Mouse (Mus musculus) gastrocnemius, postnatal 10 days (tissue): ENCODE measurements around the gene Lmx1b. TPM values are rescaled to one million over a fixed set of nuclear protein-coding genes. Genes with fewer than 3 reads are reported as not detected.

Experiments
- DNase-seq: peaks from one replicate; pipeline ENCODE4 v3.0.0; 2021; ENCODE audit warnings: mixed read lengths
- total RNA-seq, 2 experiments: library from RNA; stranded (reverse); gene quantifications; 2 replicates each; pipeline ENCODE4 v1.2.3; 2021

Lmx1b gene
- total RNA-seq, 2 experiments from 2014 or later = 0.35 to 0.45 TPM

- DNase-seq = no peak
Observed at GRCm38 (mm10) chr2:33630081-33631021, 10.0 kb downstream of the Lmx1b start.

- DNase-seq = no peak
Observed at GRCm38 (mm10) chr2:33629641-33630040, 10.7 kb downstream of the Lmx1b start.

DNA sequence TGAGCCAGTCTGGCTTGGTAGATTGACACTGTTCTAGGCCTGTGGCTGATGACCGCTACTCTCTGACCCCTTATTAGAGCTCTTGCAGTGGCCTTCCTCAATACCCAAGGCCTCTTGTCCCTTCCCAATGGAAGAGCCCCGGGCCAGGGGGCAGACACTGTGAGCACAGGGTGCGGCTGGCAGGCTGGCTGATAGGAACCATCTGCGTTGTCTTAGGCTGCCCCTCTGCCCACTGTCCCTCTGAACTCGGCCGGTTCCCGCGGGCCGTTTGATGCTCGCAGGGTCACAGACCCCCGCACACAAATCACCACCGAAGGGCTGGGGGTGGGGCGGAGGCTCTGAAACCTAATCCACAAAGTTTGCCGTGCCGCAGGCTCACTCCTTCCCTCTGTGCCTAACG, 11.5 kb downstream of the Lmx1b start:
- no peak for DNase-seq

GRCm38 (mm10) chr2:33627058-33627375, 13.3 kb downstream of the Lmx1b start:
- no peak for DNase-seq

DNA sequence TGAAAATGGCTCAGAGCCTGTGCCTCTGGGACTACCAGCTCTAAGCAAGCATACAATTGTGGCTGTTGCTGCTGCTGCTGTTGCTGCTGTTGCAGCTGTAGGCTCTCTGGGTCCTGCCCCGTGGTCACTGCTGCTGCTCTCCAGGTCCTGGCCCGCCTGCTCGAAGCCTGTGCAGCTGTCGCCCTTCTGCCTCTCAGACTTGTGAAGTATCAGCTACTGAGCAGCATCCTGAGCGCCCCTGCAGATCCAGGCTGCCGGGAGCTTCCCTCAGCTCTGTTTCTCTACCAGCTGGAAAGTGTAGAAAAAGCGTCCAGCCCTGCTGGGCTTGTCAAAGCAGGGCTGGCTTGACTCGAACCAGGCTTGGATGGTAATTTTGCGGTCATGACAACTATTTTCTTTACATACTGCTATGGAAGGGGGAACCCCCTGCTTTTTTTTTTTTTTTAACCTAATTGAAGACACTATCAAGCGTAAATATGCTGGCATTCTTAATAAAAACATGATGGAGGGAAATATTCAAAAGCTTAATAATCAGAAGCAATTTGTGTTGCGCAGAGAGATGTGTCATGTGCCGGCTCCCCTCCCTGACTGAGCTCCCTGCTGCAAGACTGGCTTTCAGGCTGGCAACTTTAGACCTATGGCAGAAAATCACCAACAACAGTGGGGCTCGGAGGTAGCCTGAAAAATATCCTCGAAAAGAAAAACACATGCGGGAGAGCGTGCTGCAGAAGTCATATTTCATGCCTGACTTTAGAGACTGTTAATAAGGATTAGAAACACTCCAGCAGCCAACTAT, 13.9 kb downstream of the Lmx1b start:
- no peak for DNase-seq

- DNase-seq = no peak
Observed at GRCm38 (mm10) chr2:33617670-33618069, 22.6 kb downstream of the Lmx1b start.

DNA sequence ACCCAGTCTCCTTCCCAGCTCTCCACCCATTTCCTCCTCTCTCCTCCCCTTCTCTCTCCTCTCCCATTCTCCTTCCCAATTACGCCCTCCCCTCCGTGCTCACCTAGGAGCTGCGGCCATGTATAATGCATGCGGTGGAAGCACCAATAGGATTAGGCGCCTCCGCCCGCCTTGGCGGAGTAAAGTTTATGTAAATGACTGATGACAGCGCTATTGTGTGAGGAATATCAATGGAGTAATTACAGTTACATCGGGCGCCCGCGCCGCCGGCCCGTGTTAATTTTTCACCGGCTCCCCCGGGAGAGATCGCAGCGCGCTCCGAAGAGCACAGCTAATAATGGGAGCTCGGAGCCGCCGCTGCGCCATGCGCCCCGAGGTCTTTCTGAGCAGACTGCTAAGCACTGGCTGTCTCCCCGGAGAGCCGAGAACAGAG, 23.9 kb downstream of the Lmx1b start:
- DNase-seq = no peak

DNA sequence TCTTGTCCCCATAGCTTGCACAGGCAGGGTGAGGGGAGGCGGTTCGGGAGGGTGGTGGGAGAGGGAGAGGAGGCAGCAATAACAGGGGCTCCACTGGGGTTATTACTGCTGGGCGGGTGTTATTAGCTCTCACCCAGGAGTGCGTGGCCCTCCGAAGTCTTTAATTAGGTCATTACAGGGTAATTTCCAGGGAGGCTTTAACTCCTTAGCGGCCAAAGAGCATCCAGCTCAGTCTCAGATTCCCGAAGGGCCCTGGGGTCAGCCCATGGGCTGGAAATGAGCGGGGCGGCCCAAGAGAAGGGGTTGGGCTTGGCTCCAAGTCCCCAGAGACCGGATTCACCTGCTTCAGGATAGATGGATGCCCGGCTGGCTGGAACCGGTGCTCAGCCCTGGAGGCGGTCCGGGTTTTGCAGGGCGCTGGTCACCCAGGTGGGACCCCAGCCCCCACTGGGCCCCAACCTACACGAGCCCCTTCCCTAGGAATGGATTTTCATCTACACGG, 24.4 kb downstream of the Lmx1b start:
- DNase-seq = no peak

DNA sequence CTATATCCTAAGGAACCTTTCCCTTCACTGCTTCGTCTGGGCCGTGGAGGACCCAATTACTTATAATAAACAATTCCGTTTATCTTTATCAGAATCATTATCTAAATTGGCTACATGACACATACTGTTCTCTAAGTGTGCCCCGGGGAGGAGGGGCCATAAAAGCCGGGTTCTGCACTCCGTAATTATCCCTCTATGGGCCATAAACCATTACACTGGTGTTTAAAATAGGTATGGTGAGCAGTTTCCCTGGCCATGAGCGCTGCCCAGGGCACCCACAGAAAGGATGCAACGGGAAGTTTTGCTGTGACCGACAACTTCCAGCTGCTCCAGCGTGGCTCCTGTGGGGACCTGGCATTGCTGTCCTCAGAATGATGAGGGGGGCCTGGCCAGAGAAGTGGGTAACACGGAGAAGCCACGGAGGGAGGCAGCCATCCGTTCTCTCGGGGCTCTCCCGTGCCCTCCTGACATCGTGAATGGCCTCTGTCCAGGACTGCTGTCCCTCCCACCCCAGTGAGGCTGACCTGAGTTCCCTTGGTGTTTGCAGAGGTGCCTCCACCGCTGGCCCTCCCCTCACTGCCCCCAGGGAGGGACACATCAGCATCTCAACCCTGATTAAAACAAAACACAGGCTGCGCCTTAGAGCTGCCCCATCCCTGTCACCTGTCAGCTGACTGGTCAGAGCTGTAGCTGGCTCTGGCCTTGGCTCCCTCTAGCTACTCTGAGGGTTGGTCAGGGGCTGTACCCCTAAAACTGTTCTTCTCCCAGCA, 34.6 kb downstream of the Lmx1b start:
- DNase-seq = no peak

DNA sequence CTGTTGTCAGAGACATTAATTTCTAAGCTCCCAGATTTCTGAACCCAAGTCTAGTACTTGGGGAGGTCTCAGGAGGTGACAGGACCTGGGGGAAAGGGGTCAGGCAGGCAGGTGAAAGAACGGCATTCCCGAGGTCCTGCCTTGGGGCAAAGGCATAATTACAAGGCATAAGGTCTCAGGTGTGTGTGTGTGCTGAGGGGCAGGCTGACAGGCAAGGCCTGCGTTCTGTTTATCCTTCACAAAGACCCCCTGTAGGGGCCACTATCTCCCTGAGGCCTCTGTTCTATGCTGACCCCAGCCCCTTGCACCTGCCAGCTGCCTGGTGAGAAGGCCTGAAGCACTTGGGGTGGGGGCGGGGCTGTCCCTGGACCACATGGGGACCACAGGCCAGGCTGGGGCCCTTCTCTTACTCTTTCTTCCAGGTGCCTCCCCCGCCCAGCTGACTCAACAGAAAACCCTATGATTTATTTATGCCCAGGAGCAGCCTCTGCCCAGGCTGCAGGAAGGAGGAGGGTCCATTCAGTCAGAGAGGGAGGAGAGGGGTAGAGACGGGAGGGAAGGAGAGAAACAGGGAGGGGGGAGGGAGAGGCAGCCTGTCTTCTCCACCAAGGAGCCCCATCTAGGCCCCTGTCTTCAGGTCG, 35.3 kb downstream of the Lmx1b start:
- DNase-seq = no peak

GRCm38 (mm10) chr2:33600520-33600919, 39.8 kb downstream of the Lmx1b start:
- no peak for DNase-seq

- DNase-seq = no peak
Observed at GRCm38 (mm10) chr2:33597384-33597783, 42.9 kb downstream of the Lmx1b start.

DNA sequence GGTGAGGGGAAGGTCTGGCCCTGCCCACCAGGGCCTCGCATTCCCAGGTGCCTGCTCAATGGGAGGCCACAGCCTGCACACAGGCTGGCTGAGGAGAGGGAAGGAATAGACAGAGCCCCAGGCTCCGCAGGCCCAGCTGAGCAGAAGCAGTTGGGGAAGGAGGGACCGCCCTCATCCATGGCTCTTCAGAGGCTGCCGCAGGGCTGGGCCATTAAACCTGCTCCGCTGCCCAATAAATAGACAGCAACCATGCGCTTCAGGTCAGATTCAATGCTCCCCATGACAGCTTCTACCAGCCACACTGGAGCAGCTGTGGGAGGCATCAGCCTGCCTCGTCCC, 45.3 kb downstream of the Lmx1b start:
- DNase-seq = no peak

DNA sequence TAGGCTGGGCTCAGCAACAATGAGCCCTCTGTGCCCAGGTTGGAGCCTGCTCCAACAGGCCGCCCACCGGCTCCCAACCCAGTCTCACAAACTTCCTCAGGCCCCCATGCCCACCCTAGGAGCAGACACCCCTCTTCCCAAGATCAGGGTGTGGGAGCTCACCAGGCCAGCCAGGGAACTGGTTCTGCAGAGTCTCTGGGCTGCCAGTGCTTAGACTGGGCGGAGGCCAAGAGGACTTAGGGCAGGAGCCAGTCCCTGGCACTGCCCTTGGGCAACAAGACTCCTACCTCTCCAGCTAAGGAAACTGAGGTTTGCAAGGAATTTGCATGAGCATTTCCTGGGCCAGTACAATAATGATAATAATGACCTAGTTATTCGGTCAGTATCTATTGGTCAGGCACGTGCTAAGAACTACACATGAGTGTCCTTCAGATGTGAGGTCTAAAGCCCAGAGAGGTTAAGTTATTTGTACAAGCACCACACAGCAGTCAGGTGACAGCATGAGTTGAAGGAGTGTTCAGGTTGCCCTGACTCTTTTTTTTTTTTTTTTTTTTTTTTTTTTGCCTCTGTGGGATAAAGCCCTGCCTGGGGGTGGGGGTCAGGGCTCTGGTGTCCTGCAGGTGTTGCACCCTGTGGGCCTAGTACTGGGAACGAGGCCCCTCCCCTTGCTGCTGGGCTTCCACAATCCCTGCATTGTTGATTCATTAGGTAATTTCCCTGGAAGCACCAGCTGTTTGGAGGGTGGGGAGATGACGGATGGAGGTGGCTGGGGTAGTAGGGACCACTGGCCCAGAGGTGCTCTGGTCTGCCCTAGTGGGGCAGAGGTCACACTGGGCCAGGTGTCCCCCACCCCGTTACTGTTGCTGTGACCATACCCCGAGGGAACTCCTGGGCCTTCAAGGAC, 45.9 kb downstream of the Lmx1b start:
- no peak for DNase-seq

DNA sequence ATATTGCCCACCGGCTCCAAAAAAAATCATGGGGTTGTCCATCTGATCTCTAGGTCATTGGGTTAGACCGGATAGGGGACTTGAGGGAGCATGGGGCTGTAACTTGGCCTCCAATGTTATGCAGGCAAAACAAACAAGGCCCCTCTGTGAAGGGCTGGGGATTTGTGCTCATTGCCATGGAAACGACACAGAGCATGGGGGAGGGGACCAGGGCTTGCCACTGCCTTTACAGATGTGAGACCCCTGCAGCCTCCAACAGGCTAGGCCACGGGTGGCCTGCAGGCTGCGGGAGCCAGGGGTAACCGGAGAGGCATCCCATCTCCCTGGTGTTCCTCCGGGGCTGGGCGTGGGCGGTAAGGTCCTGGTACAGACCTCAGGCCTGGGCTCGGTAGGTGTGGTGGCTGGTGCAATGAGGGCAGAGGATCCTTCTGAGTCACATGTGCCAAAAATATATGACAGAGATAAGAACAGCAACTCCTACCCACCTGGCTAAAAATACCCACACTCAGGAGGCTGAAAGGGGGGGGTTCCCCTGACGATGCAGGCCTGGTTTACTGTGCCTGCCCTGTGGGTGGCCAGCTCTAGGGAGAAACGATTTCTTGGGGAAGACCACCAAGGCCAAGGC, 47.3 kb downstream of the Lmx1b start:
- DNase-seq = no peak

DNA sequence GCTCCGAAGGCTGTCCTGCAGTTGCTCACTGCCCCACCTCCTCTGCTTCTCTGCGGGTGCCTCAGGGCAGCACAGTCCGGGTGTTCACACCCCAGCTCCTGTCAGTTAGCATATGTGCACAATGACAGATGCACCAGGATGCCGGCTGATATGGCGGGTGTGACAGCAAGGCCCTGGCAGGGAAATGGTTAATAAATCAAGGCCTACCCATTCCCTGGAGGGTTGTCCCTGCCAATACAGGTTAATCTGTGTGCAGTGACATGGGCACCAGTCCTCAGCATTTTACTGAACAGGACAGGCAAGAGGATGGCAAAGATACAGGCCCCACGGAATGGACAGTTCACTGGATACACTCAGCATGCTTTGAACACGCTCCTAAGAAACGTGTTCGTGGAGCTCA, 51.0 kb downstream of the Lmx1b start:
- DNase-seq = no peak

GRCm38 (mm10) chr2:33584937-33585910, 55.1 kb downstream of the Lmx1b start:
- no peak for DNase-seq

GRCm38 (mm10) chr2:33583761-33584160, 56.5 kb downstream of the Lmx1b start:
- no peak for DNase-seq

GRCm38 (mm10) chr2:33583317-33583716, 57.0 kb downstream of the Lmx1b start:
- DNase-seq = no peak
